Mouse (Mus musculus): ENCODE results near the gene Phactr4.

The Phactr4 gene

GRCm38 (mm10) chr4:132411322-132412094, 10.8 kb downstream of the Phactr4 start:
- peak; percentile 51 for DNase-seq

GRCm38 (mm10) chr4:132409587-132410229, 12.6 kb downstream of the Phactr4 start:
- no peak for DNase-seq

GRCm38 (mm10) chr4:132406393-132407189, 15.7 kb downstream of the Phactr4 start:
- DNase-seq = no peak

GRCm38 (mm10) chr4:132404588-132404987, 17.7 kb downstream of the Phactr4 start:
- DNase-seq = no peak

GRCm38 (mm10) chr4:132403063-132403660, 19.1 kb downstream of the Phactr4 start:
- no peak for DNase-seq

GRCm38 (mm10) chr4:132401016-132401415, 21.3 kb downstream of the Phactr4 start:
- no peak for DNase-seq

GRCm38 (mm10) chr4:132398863-132399262, 23.4 kb downstream of the Phactr4 start:
- DNase-seq = no peak

GRCm38 (mm10) chr4:132398045-132398774, 24.1 kb downstream of the Phactr4 start:
- no peak for DNase-seq

- no peak for DNase-seq
Observed at GRCm38 (mm10) chr4:132397120-132397519, 25.2 kb downstream of the Phactr4 start.

GRCm38 (mm10) chr4:132396251-132396650, 26.0 kb downstream of the Phactr4 start:
- no peak for DNase-seq

GRCm38 (mm10) chr4:132391063-132391740, 31.1 kb downstream of the Phactr4 start:
- no peak for DNase-seq

GRCm38 (mm10) chr4:132389302-132389701, 33.0 kb downstream of the Phactr4 start:
- no peak for DNase-seq

- peak; percentile 17 for DNase-seq
Observed at GRCm38 (mm10) chr4:132387617-132388016, 34.7 kb downstream of the Phactr4 start.

- DNase-seq = no peak
Observed at GRCm38 (mm10) chr4:132386846-132387245, 35.4 kb downstream of the Phactr4 start.

- DNase-seq = no peak
Observed at GRCm38 (mm10) chr4:132385771-132386410, 36.4 kb downstream of the Phactr4 start.

- DNase-seq = no peak
Observed at GRCm38 (mm10) chr4:132383455-132383854, 38.8 kb downstream of the Phactr4 start.

GRCm38 (mm10) chr4:132382296-132382695, 40.0 kb downstream of the Phactr4 start:
- no peak for DNase-seq

GRCm38 (mm10) chr4:132380965-132381616, 41.2 kb downstream of the Phactr4 start:
- no peak for DNase-seq

GRCm38 (mm10) chr4:132373820-132374219, 48.5 kb downstream of the Phactr4 start:
- DNase-seq = no peak

GRCm38 (mm10) chr4:132369953-132370750, 52.1 kb downstream of the Phactr4 start:
- no peak for DNase-seq

Data from thymus, postnatal 14 days (tissue).